11 mouse cellular contexts compared by ENCODE assay signal in the genomic region with DNA sequence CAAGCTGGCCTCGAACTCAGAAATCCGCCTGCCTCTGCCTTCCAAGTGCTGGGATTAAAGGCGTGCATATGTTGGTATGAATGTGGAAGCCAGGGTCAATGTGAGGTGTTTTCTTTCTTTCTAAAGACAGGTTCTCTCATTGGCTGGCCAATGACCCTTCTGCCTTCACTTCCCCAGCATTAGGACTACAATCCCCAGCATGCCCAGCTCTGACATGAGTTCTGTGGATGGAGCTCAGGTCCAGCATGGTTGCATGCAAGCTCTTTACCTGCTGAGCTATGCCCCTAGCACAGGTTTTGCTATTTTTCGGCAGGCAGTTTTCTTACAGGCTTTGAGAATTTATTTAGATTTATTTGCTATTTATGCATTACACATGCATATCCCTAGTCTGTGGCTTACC. TPM values are rescaled to one million over a fixed set of nuclear protein-coding genes. Genes with fewer than 3 reads are reported as not detected.
DNase-seq lines count a peak whose midpoint lies in the region; ATAC-seq lines count a peak whose summit lies in the region.
"Had no signal": no experiment of that assay in that cellular context is flagged by ENCODE, and none has a peak within 500 bp of the region (broad histone marks: within the 10 kb centered on the region; RNA-seq: fewer than 3 reads in every experiment).

No protein-coding gene starts in this region.

- no peak overlapping the region for H3K9ac ChIP-seq in embryonic facial prominence, embryonic 12.5 days
- H3K9ac ChIP-seq in hindbrain, embryonic 14.5 days: no peak overlapping the region
- no peak overlapping the region for H3K9ac ChIP-seq in kidney, embryonic 15.5 days

- peak overlapping the region; percentile 62; the same call in 1 of the 2 replicates for H3K4me2 ChIP-seq in embryonic facial prominence, embryonic 12.5 days (replicated peaks)
- H3K4me2 ChIP-seq in hindbrain, embryonic 14.5 days (replicated peaks): peak overlapping the region; percentile 64; the same call in 1 of the 2 replicates
- H3K4me2 ChIP-seq in kidney, embryonic 15.5 days: no peak overlapping the region

- peaks cover 8% of the 10 kb centered on the region; the same call in 1 of the 2 replicates for H3K4me1 ChIP-seq in embryonic facial prominence, embryonic 12.5 days
- peaks cover 19% of the 10 kb centered on the region for H3K4me1 ChIP-seq in embryonic facial prominence, embryonic 10.5 days
- H3K4me1 ChIP-seq in hindbrain, embryonic 14.5 days (replicated peaks; ENCODE audit: control insufficient read depth, insufficient read depth, low read length): 0 out of 2 replicates have a peak, but pooled peaks cover 11% of the 10 kb centered on the region
- H3K4me1 ChIP-seq in kidney, embryonic 15.5 days: peaks cover 16% of the 10 kb centered on the region

- no peak overlapping the region for H3K4me3 ChIP-seq in embryonic facial prominence, embryonic 12.5 days
- no peak overlapping the region for H3K4me3 ChIP-seq in embryonic facial prominence, embryonic 10.5 days
- no peak overlapping the region for H3K4me3 ChIP-seq in hindbrain, embryonic 14.5 days (replicated peaks; ENCODE audit: low read length)
- H3K4me3 ChIP-seq in kidney, embryonic 15.5 days (replicated peaks): no peak overlapping the region

- no peak for ATAC-seq in embryonic facial prominence, embryonic 12.5 days (ENCODE audit: insufficient number of reproducible peaks, insufficient read depth, low FRiP score, low TSS enrichment)
- no peak for ATAC-seq in hindbrain, embryonic 14.5 days (ENCODE audit: low FRiP score)
- ATAC-seq in kidney, embryonic 15.5 days (replicated peaks; ENCODE audit: low FRiP score): no peak

- H3K27me3 ChIP-seq in embryonic facial prominence, embryonic 12.5 days: no peaks in the 10 kb centered on the region
- no peaks in the 10 kb centered on the region for H3K27me3 ChIP-seq in embryonic facial prominence, embryonic 10.5 days (replicated peaks; ENCODE audit: low read depth, poor library complexity, severe bottlenecking)
- no peaks in the 10 kb centered on the region for H3K27me3 ChIP-seq in hindbrain, embryonic 14.5 days (ENCODE audit: control insufficient read depth, insufficient read depth, low read length)
- H3K27me3 ChIP-seq in kidney, embryonic 15.5 days: no peaks in the 10 kb centered on the region

- 76% methylated on average over 4 of the region's 4 CpGs for WGBS in embryonic facial prominence, embryonic 12.5 days
- 73% methylated on average over 4 of the region's 4 CpGs for WGBS in embryonic facial prominence, embryonic 10.5 days
- 79% methylated on average over 4 of the region's 4 CpGs for WGBS in hindbrain, embryonic 14.5 days
- WGBS in kidney, embryonic 15.5 days: 83% methylated on average over 4 of the region's 4 CpGs

- H3K36me3 ChIP-seq in embryonic facial prominence, embryonic 12.5 days: no peaks in the 10 kb centered on the region
- H3K36me3 ChIP-seq in embryonic facial prominence, embryonic 10.5 days (replicated peaks): no peaks in the 10 kb centered on the region
- no peaks in the 10 kb centered on the region for H3K36me3 ChIP-seq in hindbrain, embryonic 14.5 days (replicated peaks; ENCODE audit: control insufficient read depth, insufficient read depth)
- no peaks in the 10 kb centered on the region for H3K36me3 ChIP-seq in kidney, embryonic 15.5 days

- H3K27ac ChIP-seq in embryonic facial prominence, embryonic 12.5 days: no peak overlapping the region
- no peak overlapping the region for H3K27ac ChIP-seq in embryonic facial prominence, embryonic 10.5 days (replicated peaks)
- no peak overlapping the region for H3K27ac ChIP-seq in hindbrain, embryonic 14.5 days
- no peak overlapping the region for H3K27ac ChIP-seq in kidney, embryonic 15.5 days

- DNase-seq in embryonic facial prominence, embryonic 10.5 days (ENCODE audit: low spot score): no peak
- peak; percentile 46 for DNase-seq in retina, postnatal 1 day
- DNase-seq in retina, embryonic 14.5 days (ENCODE audit: low spot score): no peak
- no peak for DNase-seq in hindbrain, embryonic 14.5 days (ENCODE audit: low spot score)
- DNase-seq in T-cell, adult 2 months (ENCODE audit: low spot score): no peak
- DNase-seq in adipocyte (ENCODE audit: low spot score): no peak
- DNase-seq: adrenal gland, postnatal 10 days; gastrocnemius, postnatal 14 days had no signal

- H3K9me3 ChIP-seq in embryonic facial prominence, embryonic 12.5 days: no peaks in the 10 kb centered on the region
- no peaks in the 10 kb centered on the region for H3K9me3 ChIP-seq in embryonic facial prominence, embryonic 10.5 days
- no peaks in the 10 kb centered on the region for H3K9me3 ChIP-seq in hindbrain, embryonic 14.5 days (ENCODE audit: control insufficient read depth, low read length)
- H3K9me3 ChIP-seq in kidney, embryonic 15.5 days (replicated peaks): no peaks in the 10 kb centered on the region

RNA-seq across cellular contexts. Expression of gene Abi3, which starts 15.0 kb away (rescaled TPM):
- 4.3 and 5.0 TPM in 2 replicates for polyA plus RNA-seq in embryonic facial prominence, embryonic 12.5 days (2016; fragmentation: Nextera tagmentation; extraction: Ambion mirVana)
- polyA plus RNA-seq in embryonic facial prominence, embryonic 10.5 days (2016; fragmentation: Nextera tagmentation; extraction: Ambion mirVana): 3.7 and 4.1 TPM in 2 replicates
- 1.6 and 1.9 TPM in 2 replicates for polyA plus RNA-seq in hindbrain, embryonic 14.5 days (2014; fragmentation: Nextera tagmentation; extraction: Ambion mirVana)
- polyA plus RNA-seq in kidney, embryonic 15.5 days (2015; fragmentation: Nextera tagmentation; extraction: Ambion mirVana): 10.1 and 11.4 TPM in 2 replicates

RNA-seq across cellular contexts. Expression of gene Gngt2, which starts 20.3 kb away (rescaled TPM):
- polyA plus RNA-seq in embryonic facial prominence, embryonic 12.5 days (2016; fragmentation: Nextera tagmentation; extraction: Ambion mirVana): 8.9 and 13.1 TPM in 2 replicates
- 9.5 and 10.0 TPM in 2 replicates for polyA plus RNA-seq in embryonic facial prominence, embryonic 10.5 days (2016; fragmentation: Nextera tagmentation; extraction: Ambion mirVana)
- polyA plus RNA-seq in hindbrain, embryonic 14.5 days (2014; fragmentation: Nextera tagmentation; extraction: Ambion mirVana): 2.4 and 2.7 TPM in 2 replicates
- polyA plus RNA-seq in kidney, embryonic 15.5 days (2015; fragmentation: Nextera tagmentation; extraction: Ambion mirVana): 22.8 and 23.7 TPM in 2 replicates

RNA-seq across cellular contexts. Expression of gene Phospho1, which starts 33.0 kb away (rescaled TPM):
- polyA plus RNA-seq in embryonic facial prominence, embryonic 12.5 days (2016; fragmentation: Nextera tagmentation; extraction: Ambion mirVana): not detected in 2 replicates
- not detected in 2 replicates for polyA plus RNA-seq in embryonic facial prominence, embryonic 10.5 days (2016; fragmentation: Nextera tagmentation; extraction: Ambion mirVana)
- 0.37 and 0.69 TPM in 2 replicates for polyA plus RNA-seq in hindbrain, embryonic 14.5 days (2014; fragmentation: Nextera tagmentation; extraction: Ambion mirVana)
- 2.0 TPM in 1 of 2 replicates, not detected in the other for polyA plus RNA-seq in kidney, embryonic 15.5 days (2015; fragmentation: Nextera tagmentation; extraction: Ambion mirVana)
- polyA plus RNA-seq: embryonic facial prominence, embryonic 11.5 days had no signal

RNA-seq across cellular contexts. Expression of gene B4galnt2, which starts 57.4 kb away (rescaled TPM):
- not detected in 2 replicates for polyA plus RNA-seq in embryonic facial prominence, embryonic 12.5 days (2016; fragmentation: Nextera tagmentation; extraction: Ambion mirVana)
- 0.09 and 0.16 TPM in 2 replicates for polyA plus RNA-seq in embryonic facial prominence, embryonic 10.5 days (2016; fragmentation: Nextera tagmentation; extraction: Ambion mirVana)
- polyA plus RNA-seq in hindbrain, embryonic 14.5 days (2014; fragmentation: Nextera tagmentation; extraction: Ambion mirVana): not detected in 2 replicates
- 1.4 TPM in 2 replicates for polyA plus RNA-seq in kidney, embryonic 15.5 days (2015; fragmentation: Nextera tagmentation; extraction: Ambion mirVana)
- polyA plus RNA-seq: embryonic facial prominence, embryonic 11.5 days had no signal
